Mouse (Mus musculus): Measurements from ENCODE around the gene Polr2g.
"Not testable (repeated sequence)": the region's sequence is repeated elsewhere in the genome, so short reads cannot be mapped to it uniquely, and the experiment has no call there.

Gene Polr2g

GRCm38 (mm10) chr19:8798264-8798946, at the start of gene Polr2g:
TSS of gene Polr2g (minus strand) at chr19:8798577.
- peak; percentile 68 for DNase-seq (ENCODE audit: low spot score)

GRCm38 (mm10) chr19:8844371-8845129, 46.2 kb upstream of the Polr2g start:
- DNase-seq (ENCODE audit: low spot score), result peak; percentile 55

DNA sequence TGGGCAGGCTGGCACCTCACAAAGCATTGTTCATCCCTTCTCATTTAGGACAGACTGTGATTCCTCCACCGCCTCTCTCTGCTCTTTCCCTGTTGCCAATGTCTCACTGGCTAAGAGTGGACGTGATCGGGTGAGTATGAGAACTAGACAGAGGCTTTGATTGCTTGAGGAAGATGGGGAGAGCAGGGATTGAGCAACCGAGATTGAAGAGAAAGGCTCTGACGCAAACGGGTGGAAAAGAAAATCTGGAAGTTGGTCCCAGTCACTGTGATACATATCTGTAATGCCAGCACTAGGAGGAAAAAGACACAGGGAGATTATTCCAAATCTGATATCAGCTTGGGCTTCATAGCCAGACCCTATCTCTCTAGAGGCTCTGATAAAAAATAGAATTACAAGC, 44.6 kb upstream of the Polr2g start:
- DNase-seq (ENCODE audit: low spot score), result no peak

- DNase-seq (ENCODE audit: low spot score), result no peak
Observed at GRCm38 (mm10) chr19:8841012-8841411, 42.6 kb upstream of the Polr2g start.

- DNase-seq (ENCODE audit: low spot score), result no peak
Observed at GRCm38 (mm10) chr19:8839908-8840791, 41.8 kb upstream of the Polr2g start.

GRCm38 (mm10) chr19:8839103-8839907, 40.9 kb upstream of the Polr2g start, which contains the start of gene Gng3:
TSS of gene Gng3 (minus strand) at chr19:8839194.
- no peak for DNase-seq (ENCODE audit: low spot score)

- DNase-seq (ENCODE audit: low spot score), result no peak
Observed at GRCm38 (mm10) chr19:8838041-8838730, 39.8 kb upstream of the Polr2g start.

GRCm38 (mm10) chr19:8837251-8837791, 38.9 kb upstream of the Polr2g start, which contains the start of gene Bscl2:
TSS of gene Bscl2 (plus strand) at chr19:8837467.
- peak; percentile 69 for DNase-seq (ENCODE audit: low spot score)

GRCm38 (mm10) chr19:8836327-8836726, 38.0 kb upstream of the Polr2g start:
- not testable (repeated sequence) for DNase-seq (ENCODE audit: low spot score)

- DNase-seq (ENCODE audit: low spot score), result no peak
Observed at GRCm38 (mm10) chr19:8832971-8833370, 34.6 kb upstream of the Polr2g start.

DNA sequence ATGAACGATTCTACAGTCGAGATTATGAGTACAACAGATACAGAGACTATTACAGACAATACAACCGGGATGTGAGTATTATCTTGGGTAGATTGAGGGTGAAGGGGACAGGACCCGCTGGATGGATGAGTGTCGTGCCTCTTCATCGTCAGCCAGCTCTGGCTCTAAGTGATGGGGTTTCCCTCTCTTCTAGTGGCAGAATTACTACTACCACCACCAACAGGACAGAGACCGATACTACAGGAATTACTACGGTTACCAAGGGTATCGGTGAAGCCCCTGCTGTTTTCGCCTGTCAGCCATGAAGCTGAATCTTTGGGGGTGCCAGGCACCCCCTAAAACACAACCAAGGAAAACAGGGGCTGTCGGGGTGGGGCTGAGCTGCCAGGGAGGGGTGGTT, 32.9 kb upstream of the Polr2g start:
- DNase-seq (ENCODE audit: low spot score), result no peak

GRCm38 (mm10) chr19:8830664-8831063, 32.3 kb upstream of the Polr2g start:
- DNase-seq (ENCODE audit: low spot score), result no peak

DNA sequence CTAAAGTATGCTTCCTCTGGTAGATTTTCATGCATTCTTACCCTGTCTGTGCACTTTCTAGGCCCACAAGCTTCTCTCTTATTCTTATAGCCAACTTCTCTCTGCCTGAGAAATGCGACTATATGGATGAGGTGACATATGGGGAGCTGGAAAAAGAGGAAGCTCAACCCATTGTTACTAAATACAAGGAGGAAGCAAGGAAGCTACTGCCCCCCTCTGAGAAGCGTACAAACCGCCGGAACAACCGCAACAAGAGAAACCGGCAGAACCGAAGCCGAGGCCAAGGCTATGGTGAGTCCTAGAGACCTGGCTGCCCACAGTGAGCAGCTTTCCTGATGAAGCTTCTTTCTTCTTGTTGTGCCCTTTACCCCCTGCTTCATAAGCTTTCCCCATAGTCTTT, 31.3 kb upstream of the Polr2g start, which contains the start of gene AC129217.1:
AC129217.1 (plus strand) TSS at position 114 of the 400 bp plus-strand sequence.
- no peak for DNase-seq (ENCODE audit: low spot score)

DNA sequence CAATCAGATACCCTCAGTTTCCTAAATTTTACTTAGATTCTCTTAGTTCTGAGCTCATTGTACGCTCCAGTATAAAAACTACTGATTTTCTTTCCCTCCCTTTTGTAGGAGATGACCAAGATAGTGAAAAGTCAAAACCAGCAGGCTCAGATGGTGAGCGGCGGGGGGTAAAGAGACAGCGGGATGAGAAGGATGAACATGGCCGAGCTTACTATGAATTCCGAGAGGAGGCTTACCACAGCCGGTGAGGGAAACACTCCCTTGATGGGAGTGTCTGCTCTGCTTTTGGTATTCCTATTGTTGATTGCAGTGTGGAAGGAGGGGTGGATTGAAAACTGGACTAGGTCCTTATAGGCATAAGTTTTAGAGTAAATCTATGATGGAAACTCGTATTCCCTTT, 24.3 kb upstream of the Polr2g start:
- DNase-seq (ENCODE audit: low spot score), result no peak

DNA sequence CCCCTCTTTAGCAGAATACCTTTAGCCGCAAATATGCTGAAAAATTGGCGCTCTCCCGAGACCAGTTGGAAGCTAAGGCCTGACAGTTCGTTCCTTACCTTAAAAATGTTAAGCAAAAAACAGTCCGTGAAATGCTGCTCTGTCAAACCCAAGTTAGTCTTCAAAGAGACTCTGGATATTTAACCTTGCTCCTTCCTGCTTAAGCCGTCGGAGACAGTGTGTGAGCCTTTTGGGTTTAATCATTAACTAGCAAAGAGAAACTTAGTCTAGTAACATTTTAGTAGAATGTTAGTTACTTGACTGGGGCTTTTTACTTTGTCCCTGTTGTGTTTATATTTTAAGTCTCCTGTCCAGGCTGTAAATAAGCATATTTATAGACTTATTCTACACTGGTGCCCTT, 22.8 kb upstream of the Polr2g start:
- DNase-seq (ENCODE audit: low spot score), result no peak

DNA sequence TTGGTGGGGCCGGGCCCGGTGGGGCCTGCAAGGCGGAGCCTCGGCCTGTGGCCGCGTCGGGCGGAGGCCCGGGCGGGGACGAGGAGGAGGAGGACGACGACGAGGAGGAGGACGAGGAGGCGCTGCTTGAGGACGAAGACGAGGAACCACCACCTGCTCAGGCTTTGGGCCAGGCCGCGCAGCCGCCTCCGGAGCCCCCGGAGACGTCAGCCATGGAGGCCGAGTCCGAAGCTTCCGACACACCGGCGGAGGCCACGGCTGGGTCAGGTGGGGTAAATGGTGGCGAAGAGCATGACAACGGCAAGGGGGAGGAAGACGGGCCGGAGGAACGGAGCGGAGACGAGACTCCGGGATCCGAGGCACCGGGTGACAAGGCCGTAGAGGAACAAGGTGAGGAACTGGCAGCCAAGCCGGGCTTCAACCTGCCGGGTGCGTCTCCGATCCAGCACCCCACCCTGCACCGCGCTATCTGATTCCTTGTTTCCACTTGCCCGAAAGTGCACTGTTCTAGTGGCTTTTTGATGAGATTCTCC, 22.1 kb upstream of the Polr2g start:
- no peak for DNase-seq (ENCODE audit: low spot score)

- DNase-seq (ENCODE audit: low spot score), result peak; percentile 97
Observed at GRCm38 (mm10) chr19:8819596-8820423, 21.4 kb upstream of the Polr2g start, which contains the start of gene Hnrnpul2. TSS of gene Hnrnpul2 (plus strand) at chr19:8820010.

DNA sequence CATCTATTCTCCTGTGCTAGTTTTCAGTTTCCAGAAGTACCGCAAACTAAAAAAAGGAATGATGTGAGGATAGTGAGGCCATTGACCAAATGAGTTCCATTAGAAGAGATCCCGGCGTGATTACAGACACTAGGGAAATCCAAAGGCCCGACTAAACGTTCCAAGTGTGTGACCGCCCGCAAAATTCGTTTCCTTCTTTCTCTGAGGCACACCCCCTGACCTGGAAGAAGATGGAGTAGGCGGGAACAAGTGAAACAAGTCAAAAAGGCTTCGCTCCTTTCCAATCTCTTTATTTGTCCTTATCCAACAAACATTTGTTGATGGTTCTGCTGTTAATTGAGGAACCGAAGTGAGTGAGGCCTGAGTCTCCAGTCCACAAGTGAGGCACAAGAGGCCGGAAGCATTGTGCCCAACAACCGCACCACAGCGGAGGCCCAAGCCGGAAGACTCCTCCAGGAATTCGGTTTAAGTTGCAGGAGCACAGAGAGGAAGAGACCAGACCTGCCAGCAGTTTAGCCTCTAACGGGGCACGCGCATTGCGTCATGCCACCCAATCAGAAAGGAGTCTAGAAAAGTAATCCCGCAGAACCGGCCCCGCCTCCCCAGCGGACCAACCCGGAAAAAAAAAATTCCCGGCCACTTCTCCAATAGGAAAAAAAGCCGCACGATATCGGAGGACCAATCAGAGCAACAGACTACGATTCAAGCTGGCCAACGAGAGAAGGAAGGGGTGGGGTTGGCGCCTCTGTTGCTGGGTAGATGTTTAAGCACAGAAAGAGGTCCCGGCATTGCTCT, 20.6 kb upstream of the Polr2g start, which contains the start of gene Ttc9c:
Ttc9c (minus strand) TSS at position 533 of the 795 bp plus-strand sequence.
- DNase-seq (ENCODE audit: low spot score), result peak; percentile 81
